Mouse (Mus musculus): ENCODE measurements around the gene Elfn1. TPM values are rescaled to one million over a fixed set of nuclear protein-coding genes. Genes with fewer than 3 reads are reported as not detected.

Gene Elfn1
- polyA plus RNA-seq, 1 experiment = 14.6 TPM

GRCm38 (mm10) chr5:139912121-139912771 is 4.5 kb downstream of the Elfn1 start:
- no peak for TF ChIP-seq POLR2A (IDR thresholded peaks at IDR 0.05; ENCODE audit: borderline replicate concordance, extremely low read depth, insufficient read depth, insufficient read length, poor library complexity, severe bottlenecking)
- peak; percentile 59 for DNase-seq (ENCODE audit: low read depth)

GRCm38 (mm10) chr5:139921666-139922065 is 13.9 kb downstream of the Elfn1 start:
- no peak for TF ChIP-seq CTCF (IDR thresholded peaks at IDR 0.05; ENCODE audit: borderline replicate concordance, extremely low read depth, insufficient read depth, insufficient read length)
- no peak for DNase-seq (ENCODE audit: low read depth)

GRCm38 (mm10) chr5:139923867-139924266 is 16.1 kb downstream of the Elfn1 start:
- no peak for DNase-seq (ENCODE audit: low read depth)

GRCm38 (mm10) chr5:139930102-139930501 is 22.4 kb downstream of the Elfn1 start:
- TF ChIP-seq POLR2A (IDR thresholded peaks at IDR 0.05; ENCODE audit: borderline replicate concordance, extremely low read depth, insufficient read depth, insufficient read length, poor library complexity, severe bottlenecking) = no peak
- DNase-seq (ENCODE audit: low read depth) = no peak

More at GRCm38 (mm10) chr5:139923867-139924266, 16.1 kb downstream of the Elfn1 start:
- TF ChIP-seq POLR2A (IDR thresholded peaks at IDR 0.05; ENCODE audit: borderline replicate concordance, extremely low read depth, insufficient read depth, insufficient read length, poor library complexity, severe bottlenecking) = no peak
- TF ChIP-seq CTCF (IDR thresholded peaks at IDR 0.05; ENCODE audit: borderline replicate concordance, extremely low read depth, insufficient read depth, insufficient read length) = peak; percentile 23; the same call in 1 of the 2 replicates

- DNase-seq (ENCODE audit: low read depth) = peak; percentile 67
Observed at GRCm38 (mm10) chr5:139930927-139931351, 23.2 kb downstream of the Elfn1 start.

DNA sequence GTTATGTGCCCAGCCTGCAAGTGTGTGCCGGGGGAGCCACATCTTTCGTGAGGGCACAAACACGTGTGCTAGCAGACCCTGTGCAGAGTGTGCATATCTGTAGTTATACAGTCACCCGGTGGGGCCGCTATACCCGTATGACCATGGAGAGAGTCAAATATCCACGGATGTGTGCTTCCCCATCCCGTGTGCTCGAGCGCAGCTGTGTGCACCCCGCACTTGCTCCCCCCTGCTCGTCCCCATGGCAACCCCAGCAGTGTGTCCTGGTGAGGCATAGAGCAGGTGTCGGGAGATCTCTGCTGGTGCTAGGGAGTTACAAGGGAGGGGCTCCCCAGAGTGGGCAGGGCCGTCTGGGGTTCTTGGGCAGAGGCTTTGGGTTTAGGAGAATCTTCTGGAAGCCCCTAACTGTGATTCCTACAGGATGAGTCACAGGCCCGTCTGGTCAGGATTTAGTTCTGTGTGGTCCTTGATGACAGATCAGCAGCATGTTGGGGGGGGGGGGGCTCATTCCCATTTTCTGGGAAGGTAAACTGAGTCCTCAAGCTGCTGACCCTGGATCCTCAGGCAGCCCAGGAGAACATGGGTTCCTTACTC is 24.3 kb downstream of the Elfn1 start:
- no peak for TF ChIP-seq POLR2A (IDR thresholded peaks at IDR 0.05; ENCODE audit: borderline replicate concordance, extremely low read depth, insufficient read depth, insufficient read length, poor library complexity, severe bottlenecking)
- TF ChIP-seq CTCF (IDR thresholded peaks at IDR 0.05; ENCODE audit: borderline replicate concordance, extremely low read depth, insufficient read depth, insufficient read length) = no peak
- peak; percentile 79 for DNase-seq (ENCODE audit: low read depth)

More at GRCm38 (mm10) chr5:139930927-139931351, 23.2 kb downstream of the Elfn1 start:
- no peak for TF ChIP-seq CTCF (IDR thresholded peaks at IDR 0.05; ENCODE audit: borderline replicate concordance, extremely low read depth, insufficient read depth, insufficient read length)
- no peak for TF ChIP-seq POLR2A (IDR thresholded peaks at IDR 0.05; ENCODE audit: borderline replicate concordance, extremely low read depth, insufficient read depth, insufficient read length, poor library complexity, severe bottlenecking)

DNA sequence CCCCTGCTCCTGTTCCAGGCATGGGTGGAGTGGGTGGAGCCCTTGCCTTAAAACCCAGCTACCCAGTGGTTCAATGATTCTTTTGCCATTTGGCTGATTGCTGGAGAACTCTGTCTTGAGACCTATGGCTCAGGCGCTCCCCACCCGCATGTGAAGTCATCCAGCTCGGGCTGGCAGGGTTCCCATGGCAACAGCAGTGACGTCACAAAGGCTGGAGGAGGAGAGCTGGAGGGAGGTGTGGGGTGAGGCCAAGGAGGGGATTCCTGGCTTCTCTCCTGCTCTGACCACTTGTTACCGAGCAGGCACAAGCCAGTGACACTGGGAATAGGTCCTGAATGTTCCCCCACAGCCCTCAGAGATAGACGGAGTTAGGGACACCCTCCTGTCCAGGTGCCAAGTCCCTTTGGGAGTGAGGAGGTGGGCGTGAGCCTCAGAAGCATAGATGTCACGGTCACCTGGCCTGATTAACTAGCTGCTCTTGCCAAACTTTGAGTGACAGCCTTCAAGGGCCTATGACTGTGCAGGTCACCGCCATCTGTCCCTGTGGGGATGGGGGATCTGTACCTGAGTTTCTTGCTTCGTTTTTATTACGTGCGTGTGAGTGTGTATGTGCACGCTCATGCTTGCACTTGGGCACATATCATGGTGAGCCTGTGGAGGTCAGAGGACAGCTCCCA is 25.0 kb downstream of the Elfn1 start:
- no peak for TF ChIP-seq POLR2A (IDR thresholded peaks at IDR 0.05; ENCODE audit: borderline replicate concordance, extremely low read depth, insufficient read depth, insufficient read length, poor library complexity, severe bottlenecking)
- no peak for TF ChIP-seq CTCF (IDR thresholded peaks at IDR 0.05; ENCODE audit: borderline replicate concordance, extremely low read depth, insufficient read depth, insufficient read length)
- peak; percentile 95 for DNase-seq (ENCODE audit: low read depth)

GRCm38 (mm10) chr5:139933476-139933875 is 25.7 kb downstream of the Elfn1 start:
- TF ChIP-seq CTCF (IDR thresholded peaks at IDR 0.05; ENCODE audit: borderline replicate concordance, extremely low read depth, insufficient read depth, insufficient read length) = peak; percentile 59
- TF ChIP-seq POLR2A (IDR thresholded peaks at IDR 0.05; ENCODE audit: borderline replicate concordance, extremely low read depth, insufficient read depth, insufficient read length, poor library complexity, severe bottlenecking) = no peak
- no peak for DNase-seq (ENCODE audit: low read depth)

- no peak for DNase-seq (ENCODE audit: low read depth)
- TF ChIP-seq POLR2A (IDR thresholded peaks at IDR 0.05; ENCODE audit: borderline replicate concordance, extremely low read depth, insufficient read depth, insufficient read length, poor library complexity, severe bottlenecking) (no peak), CTCF (IDR thresholded peaks at IDR 0.05; ENCODE audit: borderline replicate concordance, extremely low read depth, insufficient read depth, insufficient read length) (no peak)
Observed at GRCm38 (mm10) chr5:139936431-139936830, 28.7 kb downstream of the Elfn1 start.

DNA sequence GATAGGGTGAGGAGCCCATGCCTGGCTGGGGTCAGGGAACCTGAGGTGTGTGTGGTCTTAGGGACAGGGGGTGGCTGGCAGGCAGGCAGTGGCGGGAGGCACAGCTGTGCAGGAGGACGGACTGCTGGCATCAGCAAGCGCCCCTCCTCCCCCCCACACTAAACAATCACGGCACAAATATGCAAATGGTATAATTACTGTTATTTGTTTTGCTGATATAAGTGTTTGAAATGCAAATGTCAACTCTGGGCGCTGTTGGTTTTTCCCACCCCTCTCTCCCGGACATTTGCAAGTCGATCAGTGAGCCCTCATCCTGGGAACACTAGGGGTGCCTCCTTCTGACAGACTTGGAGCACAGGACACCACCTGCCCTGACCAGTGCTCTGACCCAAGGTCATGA is 37.0 kb downstream of the Elfn1 start:
- no peak for TF ChIP-seq CTCF (IDR thresholded peaks at IDR 0.05; ENCODE audit: borderline replicate concordance, extremely low read depth, insufficient read depth, insufficient read length)
- no peak for TF ChIP-seq POLR2A (IDR thresholded peaks at IDR 0.05; ENCODE audit: borderline replicate concordance, extremely low read depth, insufficient read depth, insufficient read length, poor library complexity, severe bottlenecking)
- DNase-seq (ENCODE audit: low read depth) = peak; percentile 84

GRCm38 (mm10) chr5:139945715-139946364 is 38.1 kb downstream of the Elfn1 start:
- no peak for DNase-seq (ENCODE audit: low read depth)
- TF ChIP-seq POLR2A (IDR thresholded peaks at IDR 0.05; ENCODE audit: borderline replicate concordance, extremely low read depth, insufficient read depth, insufficient read length, poor library complexity, severe bottlenecking) (no peak), CTCF (IDR thresholded peaks at IDR 0.05; ENCODE audit: borderline replicate concordance, extremely low read depth, insufficient read depth, insufficient read length) (no peak)
